Mouse (Mus musculus) gastrocnemius, postnatal 14 days (tissue): ENCODE results near the gene Gucy2c. TPM values are rescaled to one million over a fixed set of nuclear protein-coding genes. Genes with fewer than 3 reads are reported as not detected.

Experiments used
- microRNA-seq, 2 experiments: library from miRNA; unstranded; fragments of <30 nt; microRNA quantifications; one replicate each; pipeline ENCODE4 v1.2.0; 2021
- total RNA-seq, 2 experiments: library from RNA; stranded (reverse); gene quantifications; 2 replicates each; pipeline ENCODE4 v1.2.3; 2021

Gene Gucy2c
- total RNA-seq, 2 experiments from 2014 or later = not detected

Small RNAs within 50 kb of the gene (microRNA-seq; reads per million reads assigned to microRNA genes)
- gene Gm44364 = 0 reads per million in 2 experiments

Other genes with a start within 250 kb of the Gucy2c start
- 10 to 100 TPM; 12.2 to 14.9 TPM for gene Plbd1, start 119.8 kb downstream of the Gucy2c start, total RNA-seq
- 10 to 100 TPM; 10.8 to 11.4 TPM for gene Hist4h4, start 22.6 kb upstream of the Gucy2c start, total RNA-seq
- 10 to 100 TPM; 12.7 to 18.5 TPM for gene H2afj, start 26.5 kb upstream of the Gucy2c start, total RNA-seq
- gene BC049715, start 45.9 kb upstream of the Gucy2c start, total RNA-seq = under 1 TPM; 0.10 to 0.35 TPM
- gene Wbp11, start 46.5 kb upstream of the Gucy2c start, total RNA-seq = 10 to 100 TPM; 49.2 to 53.1 TPM
- gene Smco3, start 53.7 kb upstream of the Gucy2c start, total RNA-seq = 1 to 10 TPM in 1 of 2 experiments, under 1 TPM in 1; 0.62 to 1.6 TPM
- under 1 TPM; 0.38 to 0.84 TPM for gene Art4, start 76.0 kb upstream of the Gucy2c start, total RNA-seq
- gene Mgp, start 94.1 kb upstream of the Gucy2c start, total RNA-seq = 100 to 1,000 TPM; 166 to 195 TPM
- not detected for gene Erp27, start 140.4 kb upstream of the Gucy2c start, total RNA-seq
- not detected for gene Pde6h, start 142.1 kb upstream of the Gucy2c start, total RNA-seq
- gene Arhgdib, start 160.1 kb upstream of the Gucy2c start, total RNA-seq = 10 to 100 TPM; 15.2 to 15.3 TPM